In genomic region chr6:97519553-97519952, GRCm38 (mm10) we compare ENCODE assay signal across 26 mouse cellular contexts.
DNase-seq lines count a peak whose midpoint lies in the region; ATAC-seq and TF ChIP-seq lines count a peak whose summit lies in the region.
"Had no signal": no experiment of that assay in that cellular context is flagged by ENCODE, and none has a peak within 500 bp of the region (broad histone marks: within the 10 kb centered on the region; RNA-seq: fewer than 3 reads in every experiment).

No protein-coding gene starts in this region.

- no peaks in the 10 kb centered on the region for H3K36me3 ChIP-seq in intestine, embryonic 16.5 days (ENCODE audit: control insufficient read depth, insufficient read depth, low read length)
- H3K36me3 ChIP-seq in intestine, embryonic 15.5 days, result no peaks in the 10 kb centered on the region
- no peaks in the 10 kb centered on the region for H3K36me3 ChIP-seq in liver, embryonic 14.5 days (replicated peaks; ENCODE audit: control insufficient read depth, insufficient read depth, low read depth)
- no peaks in the 10 kb centered on the region for H3K36me3 ChIP-seq in liver, embryonic 11.5 days (ENCODE audit: control insufficient read depth, insufficient read depth, low read length)
- H3K36me3 ChIP-seq: hindbrain, embryonic 13.5 days; midbrain, embryonic 10.5 days; midbrain, embryonic 15.5 days had no signal

- intact Hi-C loops in gastrocnemius, postnatal 36 days (cut with DNase I), result no loop called here
- intact Hi-C loops in heart, postnatal 25 days (cut with DNase I), result no loop called here

- TF ChIP-seq EP300 in liver, embryonic 14.5 days (IDR thresholded peaks at IDR 0.05; ENCODE audit: low read depth), result no peak

- TF ChIP-seq CTCF in liver, embryonic 14.5 days (IDR thresholded peaks at IDR 0.05; ENCODE audit: low read depth), result no peak

- no peak overlapping the region for H3K9ac ChIP-seq in intestine, embryonic 16.5 days (ENCODE audit: low read depth, low read length)
- no peak overlapping the region for H3K9ac ChIP-seq in intestine, embryonic 15.5 days
- H3K9ac ChIP-seq in liver, embryonic 14.5 days (replicated peaks), result no peak overlapping the region
- no peak overlapping the region for H3K9ac ChIP-seq in liver, embryonic 11.5 days (ENCODE audit: low read depth, low read length)
- H3K9ac ChIP-seq: forebrain, embryonic 13.5 days; hindbrain, embryonic 13.5 days; lung, embryonic 14.5 days; midbrain, embryonic 15.5 days had no signal

- no peaks in the 10 kb centered on the region for H3K9me3 ChIP-seq in intestine, embryonic 16.5 days (ENCODE audit: control insufficient read depth, low read length)
- no peaks in the 10 kb centered on the region for H3K9me3 ChIP-seq in intestine, embryonic 15.5 days
- no peaks in the 10 kb centered on the region for H3K9me3 ChIP-seq in liver, embryonic 14.5 days (ENCODE audit: control insufficient read depth, low read length)
- H3K9me3 ChIP-seq in liver, embryonic 11.5 days (ENCODE audit: control insufficient read depth, low read length), result no peaks in the 10 kb centered on the region
- H3K9me3 ChIP-seq: forebrain, embryonic 13.5 days; hindbrain, embryonic 13.5 days; midbrain, embryonic 10.5 days; midbrain, embryonic 15.5 days had no signal

- no peak overlapping the region for H3K4me3 ChIP-seq in intestine, embryonic 16.5 days (ENCODE audit: low read length)
- H3K4me3 ChIP-seq in intestine, embryonic 15.5 days (replicated peaks), result no peak overlapping the region
- no peak overlapping the region for H3K4me3 ChIP-seq in liver, embryonic 14.5 days (ENCODE audit: insufficient read depth in 1 of 2, low read depth in 2 of 2, low read length in 2 of 2)
- H3K4me3 ChIP-seq in liver, embryonic 11.5 days (ENCODE audit: low read depth, low read length), result no peak overlapping the region
- H3K4me3 ChIP-seq: forebrain, embryonic 13.5 days; hindbrain, embryonic 13.5 days; midbrain, embryonic 10.5 days; midbrain, embryonic 15.5 days had no signal

- peak; percentile 28; the same call in 1 of the 2 replicates for ATAC-seq in intestine, embryonic 16.5 days
- no peak for ATAC-seq in intestine, embryonic 15.5 days
- ATAC-seq in liver, embryonic 14.5 days (ENCODE audit: insufficient read depth), result 0 out of 2 replicates have a peak, but pooled peaks have one; percentile 23
- ATAC-seq in liver, embryonic 11.5 days (replicated peaks; ENCODE audit: low FRiP score), result no peak
- ATAC-seq: activated CD4-positive, CD25-positive, alpha-beta regulatory T cell, adult 4 months; forebrain, embryonic 13.5 days; midbrain, embryonic 15.5 days had no signal

- H3K4me1 ChIP-seq in intestine, embryonic 16.5 days (ENCODE audit: control insufficient read depth, insufficient read depth, low read length), result peaks cover 6% of the 10 kb centered on the region
- peaks cover 10% of the 10 kb centered on the region for H3K4me1 ChIP-seq in intestine, embryonic 15.5 days (replicated peaks)
- H3K4me1 ChIP-seq in liver, embryonic 14.5 days (replicated peaks; ENCODE audit: control insufficient read depth in 2 of 2, insufficient read depth in 2 of 2, low read length in 1 of 2), result peaks cover 0 to 16% of the 10 kb centered on the region in 2 experiments; a peak in 2 of 4 replicates
- peaks cover 6% of the 10 kb centered on the region; the same call in 1 of the 2 replicates for H3K4me1 ChIP-seq in liver, embryonic 11.5 days (replicated peaks; ENCODE audit: control insufficient read depth, insufficient read depth, low read length)

- H3K27me3 ChIP-seq in intestine, embryonic 16.5 days (replicated peaks; ENCODE audit: control insufficient read depth, insufficient read depth, low read length), result no peaks in the 10 kb centered on the region
- no peaks in the 10 kb centered on the region for H3K27me3 ChIP-seq in intestine, embryonic 15.5 days (replicated peaks)
- no peaks in the 10 kb centered on the region for H3K27me3 ChIP-seq in liver, embryonic 14.5 days (ENCODE audit: control insufficient read depth, insufficient read depth, low read length)
- H3K27me3 ChIP-seq in liver, embryonic 11.5 days (replicated peaks; ENCODE audit: control insufficient read depth, insufficient read depth, low read length), result no peaks in the 10 kb centered on the region
- H3K27me3 ChIP-seq: CH12.LX; forebrain, embryonic 13.5 days; hindbrain, embryonic 13.5 days; midbrain, embryonic 15.5 days had no signal

- WGBS in intestine, embryonic 16.5 days, result 79% methylated on average over 10 of the region's 10 CpGs
- 68% methylated on average over 10 of the region's 10 CpGs for WGBS in intestine, embryonic 15.5 days
- WGBS in liver, embryonic 14.5 days (ENCODE audit: insufficient replicate concordance), result 59% methylated on average over 10 of the region's 10 CpGs
- WGBS in liver, embryonic 11.5 days, result 77% methylated on average over 10 of the region's 10 CpGs

- H3K27ac ChIP-seq in intestine, embryonic 16.5 days (ENCODE audit: low read length), result no peak overlapping the region
- H3K27ac ChIP-seq in intestine, embryonic 15.5 days, result no peak overlapping the region
- no peak overlapping the region for H3K27ac ChIP-seq in liver, embryonic 14.5 days
- H3K27ac ChIP-seq in liver, embryonic 11.5 days (ENCODE audit: low read depth, low read length), result no peak overlapping the region
- H3K27ac ChIP-seq: forebrain, embryonic 13.5 days; hindbrain, embryonic 13.5 days; midbrain, embryonic 10.5 days; midbrain, embryonic 15.5 days had no signal

- no peak overlapping the region for H3K4me2 ChIP-seq in intestine, embryonic 16.5 days (ENCODE audit: low read depth, low read length)
- no peak overlapping the region for H3K4me2 ChIP-seq in intestine, embryonic 15.5 days (replicated peaks)
- peak overlapping the region; percentile 18; the same call in 1 of the 2 replicates for H3K4me2 ChIP-seq in liver, embryonic 14.5 days (ENCODE audit: low read depth)
- no peak overlapping the region for H3K4me2 ChIP-seq in liver, embryonic 11.5 days
- H3K4me2 ChIP-seq: forebrain, embryonic 13.5 days; heart, embryonic 11.5 days; hindbrain, embryonic 13.5 days; lung, embryonic 14.5 days; midbrain, embryonic 15.5 days had no signal

- DNase-seq in liver, embryonic 14.5 days (ENCODE audit: low read depth in 3 of 3, low spot score in 3 of 3), result no peak
- no peak for DNase-seq in liver, embryonic 11.5 days (ENCODE audit: low spot score)
- peak; percentile 59 to 77 for DNase-seq in kidney, postnatal 25 days
- peak; percentile 62 for DNase-seq in yolk sac, embryonic 10.5 days (ENCODE audit: low spot score)
- DNase-seq in gastrocnemius, postnatal 36 days, result no peak
- DNase-seq in heart, postnatal 25 days (ENCODE audit: low spot score), result no peak
- DNase-seq: adrenal gland, adult 2 months; cerebellum, adult 8-10 months; cerebellum, postnatal 25 days; gastrocnemius, postnatal 10 days; heart, adult 11 months; heart, postnatal 4 days; layer of hippocampus, postnatal 36 days; left cerebral cortex, postnatal 4 days; lung, embryonic 14.5 days; lung, postnatal 14 days; thymus, postnatal 4 days had no signal

Comparison
In these comparisons a context has a peak if more than half of its experiments do, and no peak if none do; other contexts are left out.
1. ATAC-seq: peak in intestine, embryonic 16.5 days (single experiment) and liver, embryonic 14.5 days (single experiment); none in intestine, embryonic 15.5 days (single experiment) and liver, embryonic 11.5 days (single experiment).
2. DNase-seq: peak in kidney, postnatal 25 days (2 of 2) and yolk sac, embryonic 10.5 days (single experiment); none in liver, embryonic 14.5 days (0 of 3), liver, embryonic 11.5 days (single experiment), gastrocnemius, postnatal 36 days (0 of 2) and heart, postnatal 25 days (single experiment).